Comparison of ENCODE assay signal across 8 mouse cellular contexts in the genomic region with DNA sequence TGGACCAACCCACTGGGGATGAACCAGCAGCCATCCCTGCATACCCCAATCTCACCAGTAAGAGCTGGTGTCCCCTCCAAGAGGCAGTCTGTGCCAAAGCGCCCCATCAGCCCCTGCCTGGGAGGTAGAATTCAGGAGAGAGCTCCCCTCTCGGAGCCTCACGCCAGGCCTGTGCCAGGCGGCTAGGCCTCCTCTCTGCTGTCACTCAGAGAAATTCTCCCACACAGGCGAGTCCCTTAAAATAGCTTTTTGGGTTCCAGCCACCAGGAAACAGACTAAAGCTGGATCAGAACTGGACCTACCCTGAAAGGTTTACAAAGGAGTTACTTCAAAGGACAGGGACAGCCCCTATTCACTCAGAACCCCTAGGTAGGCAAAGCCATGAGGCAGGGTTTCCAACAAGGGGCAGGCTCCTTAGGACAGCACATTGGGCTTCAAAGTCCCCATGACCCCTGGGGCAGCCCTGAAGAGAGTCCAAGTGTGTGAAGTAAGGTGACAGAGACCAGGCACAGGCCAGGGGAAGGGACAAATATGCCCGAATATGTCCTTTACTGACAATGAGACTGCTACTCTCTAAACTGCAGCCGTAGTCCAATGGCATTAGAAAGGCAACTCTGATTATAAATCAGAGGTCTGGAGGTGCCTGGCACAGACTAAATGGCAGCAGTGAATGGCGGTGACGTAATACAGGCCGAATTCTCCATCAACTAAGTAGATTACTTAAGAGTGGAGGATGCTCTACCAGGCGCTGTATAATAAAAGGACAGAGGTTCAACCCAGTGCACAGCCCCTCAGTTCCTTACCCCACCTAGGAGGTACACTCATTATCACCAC. TPM values are rescaled to one million over a fixed set of nuclear protein-coding genes. Genes with fewer than 3 reads are reported as not detected.
A peak's percentile ranks its signal among the peaks of the same experiment; 100 is the strongest.
DNase-seq lines count a peak whose midpoint lies in the region; ATAC-seq and TF ChIP-seq lines count a peak whose summit lies in the region.

No protein-coding gene starts in this region.

- H3K4me3 ChIP-seq in kidney, embryonic 15.5 days (replicated peaks) = no peak overlapping the region
- H3K4me3 ChIP-seq in kidney, embryonic 14.5 days (ENCODE audit: low read length) = no peak overlapping the region
- no peak overlapping the region for H3K4me3 ChIP-seq in ES-E14 (ENCODE audit: insufficient read depth in 1 of 2, low read depth in 1 of 2, low read length in 2 of 2, poor library complexity in 1 of 2, severe bottlenecking in 1 of 2)
- H3K4me3 ChIP-seq in forebrain, embryonic 16.5 days (replicated peaks; ENCODE audit: low read length) = no peak overlapping the region
- H3K4me3 ChIP-seq in intestine, embryonic 16.5 days (ENCODE audit: low read length) = no peak overlapping the region; the same call in 1 of the 2 replicates

- no peak overlapping the region for H3K4me2 ChIP-seq in kidney, embryonic 15.5 days
- H3K4me2 ChIP-seq in kidney, embryonic 14.5 days (replicated peaks; ENCODE audit: low read depth, low read length) = no peak overlapping the region
- no peak overlapping the region for H3K4me2 ChIP-seq in forebrain, embryonic 16.5 days (ENCODE audit: low read length)
- peak overlapping the region; percentile 45; the same call in 1 of the 2 replicates for H3K4me2 ChIP-seq in intestine, embryonic 16.5 days (ENCODE audit: low read depth, low read length)

- no peaks in the 10 kb centered on the region for H3K36me3 ChIP-seq in kidney, embryonic 15.5 days
- no peaks in the 10 kb centered on the region for H3K36me3 ChIP-seq in kidney, embryonic 14.5 days (ENCODE audit: control insufficient read depth, insufficient read depth, low read length)
- H3K36me3 ChIP-seq in ES-E14 (ENCODE audit: control insufficient read depth, insufficient read depth, low read length, poor library complexity, severe bottlenecking) = no peaks in the 10 kb centered on the region
- H3K36me3 ChIP-seq in forebrain, embryonic 16.5 days (ENCODE audit: control insufficient read depth, insufficient read depth) = no peaks in the 10 kb centered on the region
- no peaks in the 10 kb centered on the region for H3K36me3 ChIP-seq in intestine, embryonic 16.5 days (ENCODE audit: control insufficient read depth, insufficient read depth, low read length)

- no peak for ATAC-seq in kidney, embryonic 15.5 days (replicated peaks; ENCODE audit: low FRiP score)
- no peak for ATAC-seq in kidney, embryonic 14.5 days (ENCODE audit: low FRiP score, low TSS enrichment)
- ATAC-seq in forebrain, embryonic 16.5 days = peak; percentile 45
- ATAC-seq in intestine, embryonic 16.5 days = no peak
- ATAC-seq in erythroid progenitor cell, adult 5-6 weeks (replicated peaks; ENCODE audit: low FRiP score, poor library complexity, severe bottlenecking) = no peak
- no peak for ATAC-seq in CD4-positive, CD25-positive, alpha-beta regulatory T cell, adult 4 months

- no peaks in the 10 kb centered on the region for H3K27me3 ChIP-seq in kidney, embryonic 15.5 days
- H3K27me3 ChIP-seq in kidney, embryonic 14.5 days (ENCODE audit: control insufficient read depth, insufficient read depth, low read length) = no peaks in the 10 kb centered on the region
- H3K27me3 ChIP-seq in forebrain, embryonic 16.5 days (replicated peaks; ENCODE audit: control insufficient read depth, insufficient read depth, low read length) = no peaks in the 10 kb centered on the region
- H3K27me3 ChIP-seq in intestine, embryonic 16.5 days (replicated peaks; ENCODE audit: control insufficient read depth, insufficient read depth, low read length) = no peaks in the 10 kb centered on the region

- H3K9ac ChIP-seq in kidney, embryonic 15.5 days = no peak overlapping the region
- H3K9ac ChIP-seq in kidney, embryonic 14.5 days (ENCODE audit: low read depth, low read length) = no peak overlapping the region
- peak overlapping the region; percentile 49; the same call in 1 of the 2 replicates for H3K9ac ChIP-seq in ES-E14 (ENCODE audit: insufficient read depth, low read depth, low read length, poor library complexity, severe bottlenecking)
- H3K9ac ChIP-seq in forebrain, embryonic 16.5 days (replicated peaks; ENCODE audit: low read depth, low read length) = 0 out of 2 replicates have a peak overlapping the region, but pooled peaks have one; percentile 26
- peak overlapping the region; percentile 56 for H3K9ac ChIP-seq in intestine, embryonic 16.5 days (ENCODE audit: low read depth, low read length)

- peaks cover 79% of the 10 kb centered on the region for H3K4me1 ChIP-seq in kidney, embryonic 15.5 days
- H3K4me1 ChIP-seq in kidney, embryonic 14.5 days (ENCODE audit: control insufficient read depth, insufficient read depth, low read length) = peaks cover 59% of the 10 kb centered on the region
- H3K4me1 ChIP-seq in ES-E14 (ENCODE audit: control insufficient read depth in 2 of 2, insufficient read depth in 2 of 2, low read length in 2 of 2, poor library complexity in 1 of 2) = peaks cover 11 to 51% of the 10 kb centered on the region in 2 experiments; a peak in 3 of 4 replicates
- peaks cover 20% of the 10 kb centered on the region for H3K4me1 ChIP-seq in forebrain, embryonic 16.5 days (replicated peaks; ENCODE audit: control insufficient read depth, insufficient read depth, low read length)
- H3K4me1 ChIP-seq in intestine, embryonic 16.5 days (ENCODE audit: control insufficient read depth, insufficient read depth, low read length) = peaks cover 75% of the 10 kb centered on the region

- no peak for DNase-seq in ES-E14 (ENCODE audit: low read depth, low spot score)
- no peak for DNase-seq in layer of hippocampus, adult 9-11 months

- in situ Hi-C loops in ES-E14 (cut with MboI; ENCODE audit: low sequenced_read_pairs in 2 of 2, unreplicated experiment in 2 of 2) = no loop called here

- 0 out of 2 replicates have a peak overlapping the region, but pooled peaks have one; percentile 1 for H3K27ac ChIP-seq in kidney, embryonic 15.5 days
- no peak overlapping the region for H3K27ac ChIP-seq in kidney, embryonic 14.5 days (ENCODE audit: low read depth, low read length)
- H3K27ac ChIP-seq in ES-E14 (ENCODE audit: insufficient read depth, low read depth, low read length, poor library complexity, severe bottlenecking) = no peak overlapping the region
- no peak overlapping the region for H3K27ac ChIP-seq in forebrain, embryonic 16.5 days (ENCODE audit: low read length)
- peak overlapping the region; percentile 93 for H3K27ac ChIP-seq in intestine, embryonic 16.5 days (ENCODE audit: low read length)

- WGBS in kidney, embryonic 15.5 days = 74% methylated on average over 11 of the region's 11 CpGs
- WGBS in kidney, embryonic 14.5 days = 77% methylated on average over 11 of the region's 11 CpGs
- 42% methylated on average over 11 of the region's 11 CpGs for WGBS in forebrain, embryonic 16.5 days
- 63% methylated on average over 11 of the region's 11 CpGs for WGBS in intestine, embryonic 16.5 days

- H3K9me3 ChIP-seq in kidney, embryonic 15.5 days (replicated peaks) = no peaks in the 10 kb centered on the region
- H3K9me3 ChIP-seq in kidney, embryonic 14.5 days (ENCODE audit: control insufficient read depth, low read length) = no peaks in the 10 kb centered on the region
- H3K9me3 ChIP-seq in ES-E14 (ENCODE audit: control insufficient read depth, insufficient read depth, low read depth, low read length) = no peaks in the 10 kb centered on the region
- no peaks in the 10 kb centered on the region for H3K9me3 ChIP-seq in forebrain, embryonic 16.5 days (ENCODE audit: control insufficient read depth, low read length)
- no peaks in the 10 kb centered on the region for H3K9me3 ChIP-seq in intestine, embryonic 16.5 days (ENCODE audit: control insufficient read depth, low read length)

TF ChIP-seq in ES-E14, 5 proteins besides CTCF, POLR2A, EP300 and RAD21:
- TF ChIP-seq HCFC1 (IDR thresholded peaks at IDR 0.05; ENCODE audit: borderline replicate concordance, insufficient read depth, low read length) = no peak
- TF ChIP-seq CHD2 (IDR thresholded peaks at IDR 0.05; ENCODE audit: low read depth, low read length) = no peak
- TF ChIP-seq ZNF384 (IDR thresholded peaks at IDR 0.05; ENCODE audit: low read depth, low read length) = no peak
- TF ChIP-seq ZC3H11A (IDR thresholded peaks at IDR 0.05; ENCODE audit: borderline replicate concordance, low read depth, low read length) = no peak
- TF ChIP-seq MAFK (IDR thresholded peaks at IDR 0.05; ENCODE audit: insufficient read depth, low read depth, low read length) = no peak

RNA-seq across cellular contexts. Expression of a gene that starts 9.8 kb away (rescaled TPM):
- 5.5 and 6.4 TPM in 2 replicates for polyA plus RNA-seq in kidney, embryonic 15.5 days (2015; fragmentation: Nextera tagmentation; extraction: Ambion mirVana)
- polyA plus RNA-seq in kidney, embryonic 14.5 days (2014; fragmentation: Nextera tagmentation; extraction: Ambion mirVana) = 8.7 and 9.6 TPM in 2 replicates
- 12.3 and 13.0 TPM in 2 replicates for total RNA-seq in ES-E14 (2012; rRNA removed)
- 2.1 and 2.2 TPM in 2 replicates for polyA plus RNA-seq in forebrain, embryonic 16.5 days (2015; fragmentation: Nextera tagmentation; extraction: Ambion mirVana)
- 3.0 and 3.6 TPM in 2 replicates for polyA plus RNA-seq in intestine, embryonic 16.5 days (2015; fragmentation: Nextera tagmentation; extraction: Ambion mirVana)
- total RNA-seq in erythroid progenitor cell, adult 5-6 weeks (2015; ENCODE audit: low replicate concordance) = 3.2 and 6.3 TPM in 2 replicates
- 1.0 and 1.1 TPM in 2 replicates for total RNA-seq in erythroid progenitor cell, adult 5-6 weeks (2017; ENCODE audit: low replicate concordance)
- 1 to 10 TPM in 1 of 2 experiments, under 1 TPM in 1; 0.60 to 1.9 TPM for polyA plus RNA-seq in CD4-positive, CD25-positive, alpha-beta regulatory T cell, adult 4 months (2017; shearing (Covaris generic))

Comparison
In these comparisons a context has a peak if more than half of its experiments do, and no peak if none do; other contexts are left out.
1. H3K27ac ChIP-seq: peak in kidney, embryonic 15.5 days (single experiment) and intestine, embryonic 16.5 days (single experiment); none in kidney, embryonic 14.5 days (single experiment), ES-E14 (single experiment) and forebrain, embryonic 16.5 days (single experiment).
2. H3K9ac ChIP-seq: peak in ES-E14 (single experiment), forebrain, embryonic 16.5 days (single experiment) and intestine, embryonic 16.5 days (single experiment); none in kidney, embryonic 15.5 days (single experiment) and kidney, embryonic 14.5 days (single experiment).